Mouse (Mus musculus): Measurements from ENCODE around the gene Tbc1d9b.
"Not testable (repeated sequence)": the region's sequence is repeated elsewhere in the genome, so short reads cannot be mapped to it uniquely, and the experiment has no call there.

Tbc1d9b gene

GRCm38 (mm10) chr11:50130811-50131766 lies at the start of gene Tbc1d9b:
Gene Tbc1d9b (plus strand): TSS chr11:50131396.
- no peak for DNase-seq (ENCODE audit: extremely low read depth, low read depth, low spot score)

DNA sequence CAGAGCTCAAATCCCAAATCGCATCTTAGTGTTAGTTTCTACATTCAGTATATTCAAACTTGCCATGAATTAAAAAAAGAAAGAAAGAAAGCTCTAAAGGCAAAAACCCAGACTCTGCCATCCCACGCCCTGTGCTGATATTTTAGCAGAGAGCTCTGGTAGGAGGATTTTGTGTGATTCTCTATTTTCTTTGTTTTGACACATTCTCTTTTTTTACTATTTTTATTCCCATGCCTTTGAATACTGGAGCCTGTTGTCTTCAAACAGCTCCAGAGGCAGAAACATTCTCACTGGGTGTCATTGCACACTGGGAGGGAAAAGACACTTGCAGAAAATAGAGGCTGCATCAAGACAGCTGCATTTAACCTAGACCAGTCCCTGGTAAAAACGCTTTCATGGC lies 45.0 kb upstream of the Tbc1d9b start:
- DNase-seq (ENCODE audit: extremely low read depth, low read depth, low spot score): no peak

- no peak for DNase-seq (ENCODE audit: extremely low read depth, low read depth, low spot score)
These were observed 41.4 kb upstream of the Tbc1d9b start for GRCm38 (mm10) chr11:50089840-50090239.

- no peak for DNase-seq (ENCODE audit: extremely low read depth, low read depth, low spot score)
These were observed 40.1 kb upstream of the Tbc1d9b start for GRCm38 (mm10) chr11:50090982-50091675.

GRCm38 (mm10) chr11:50091681-50092080 lies 39.5 kb upstream of the Tbc1d9b start:
- no peak for DNase-seq (ENCODE audit: extremely low read depth, low read depth, low spot score)

- no peak for DNase-seq (ENCODE audit: extremely low read depth, low read depth, low spot score)
These were observed 35.5 kb upstream of the Tbc1d9b start for GRCm38 (mm10) chr11:50095661-50096060.

DNA sequence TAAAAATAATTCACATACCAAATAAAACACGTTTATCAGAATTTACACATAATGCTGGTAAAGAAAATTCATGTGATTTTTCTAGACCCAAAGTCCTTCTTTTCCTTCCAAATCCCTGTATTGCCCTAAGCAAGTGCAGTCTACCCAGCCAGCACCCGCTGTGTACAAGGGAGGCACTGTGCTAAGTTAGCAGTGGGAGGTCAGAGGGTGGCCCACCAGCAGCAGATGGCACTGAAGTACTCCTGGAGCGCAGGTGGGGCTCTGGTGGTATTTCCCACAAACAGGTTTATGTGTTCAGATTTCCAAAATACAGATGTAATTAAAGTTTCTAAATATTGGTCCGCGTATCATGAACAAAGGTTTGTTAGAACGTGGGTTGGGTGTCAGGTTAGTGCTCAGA lies 34.1 kb upstream of the Tbc1d9b start:
- DNase-seq (ENCODE audit: extremely low read depth, low read depth, low spot score): no peak

GRCm38 (mm10) chr11:50098961-50099481 lies 32.2 kb upstream of the Tbc1d9b start:
- no peak for DNase-seq (ENCODE audit: extremely low read depth, low read depth, low spot score)

DNA sequence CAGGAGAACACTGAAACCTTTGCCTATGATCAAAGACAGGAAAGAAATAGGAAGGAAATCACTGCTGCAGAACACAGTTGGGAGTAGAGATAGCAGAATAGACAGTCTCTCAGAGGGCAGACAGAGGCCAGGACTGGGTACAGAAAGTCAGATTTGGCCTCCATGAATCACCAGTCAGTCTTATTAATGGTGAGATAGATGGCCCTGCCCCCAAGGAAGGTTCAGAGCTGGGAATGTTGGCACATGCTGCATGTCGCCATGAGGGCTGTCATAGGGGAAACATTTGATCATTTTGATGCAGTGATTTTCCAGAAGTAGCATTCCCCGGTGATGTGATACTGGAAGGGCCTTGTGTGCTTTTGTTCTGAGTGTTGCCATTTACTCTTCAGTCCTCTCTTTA lies 31.5 kb upstream of the Tbc1d9b start:
- DNase-seq (ENCODE audit: extremely low read depth, low read depth, low spot score): no peak

DNA sequence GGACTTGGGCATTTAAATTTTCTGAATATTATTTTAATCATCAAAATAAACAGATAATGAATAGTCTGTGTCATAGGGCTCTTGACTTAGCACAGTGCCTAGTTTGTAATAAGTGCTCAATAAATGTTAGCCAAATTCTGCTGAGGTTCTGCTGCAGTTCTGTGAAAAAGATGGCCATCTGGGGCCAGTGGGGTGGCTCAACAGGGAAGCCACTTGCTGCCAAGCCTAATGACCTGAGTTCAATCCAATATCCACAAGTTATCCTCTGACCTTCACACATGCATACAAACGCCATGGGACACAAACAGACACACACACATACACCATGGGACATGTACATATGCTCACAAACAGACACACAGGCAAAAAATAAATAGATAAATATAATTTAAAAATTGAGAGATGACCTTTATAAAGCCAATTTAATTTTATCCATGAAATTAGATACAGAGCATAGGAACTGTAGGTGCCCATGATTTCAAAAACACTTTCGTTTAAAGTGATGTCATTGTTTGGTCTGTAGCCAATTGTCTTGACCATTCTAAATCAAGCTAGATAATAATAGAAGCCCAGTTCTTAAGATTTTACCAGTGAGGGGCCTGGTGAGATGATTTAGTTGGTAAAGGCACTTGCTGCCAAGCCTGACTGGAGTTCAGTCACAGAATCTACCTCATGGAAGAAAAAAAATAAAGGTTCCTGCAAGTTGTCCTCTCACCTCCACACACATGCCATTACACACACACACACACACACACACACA lies 30.5 kb upstream of the Tbc1d9b start:
- no peak for DNase-seq (ENCODE audit: extremely low read depth, low read depth, low spot score)

DNA sequence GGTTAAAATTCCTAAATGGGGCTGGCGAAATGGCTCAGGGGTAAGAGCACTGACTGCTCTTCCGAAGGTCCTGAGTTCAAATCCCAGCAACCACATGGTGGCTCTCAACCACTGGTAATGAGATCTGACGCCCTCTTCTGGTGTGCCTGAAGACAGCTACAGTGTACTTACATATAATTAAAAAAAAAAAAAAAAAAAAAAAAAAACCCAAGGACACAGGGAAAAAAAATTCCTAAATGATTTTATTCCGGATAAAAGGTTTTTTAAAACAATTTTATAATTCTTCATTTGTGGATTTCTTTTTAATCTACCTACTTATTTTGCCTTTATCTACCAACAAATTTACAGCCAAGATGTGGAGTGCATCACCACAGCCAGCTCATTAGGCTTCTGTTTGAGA lies 29.2 kb upstream of the Tbc1d9b start:
- DNase-seq (ENCODE audit: extremely low read depth, low read depth, low spot score): not testable (repeated sequence)

GRCm38 (mm10) chr11:50104016-50104415 lies 27.2 kb upstream of the Tbc1d9b start:
- DNase-seq (ENCODE audit: extremely low read depth, low read depth, low spot score): no peak

DNA sequence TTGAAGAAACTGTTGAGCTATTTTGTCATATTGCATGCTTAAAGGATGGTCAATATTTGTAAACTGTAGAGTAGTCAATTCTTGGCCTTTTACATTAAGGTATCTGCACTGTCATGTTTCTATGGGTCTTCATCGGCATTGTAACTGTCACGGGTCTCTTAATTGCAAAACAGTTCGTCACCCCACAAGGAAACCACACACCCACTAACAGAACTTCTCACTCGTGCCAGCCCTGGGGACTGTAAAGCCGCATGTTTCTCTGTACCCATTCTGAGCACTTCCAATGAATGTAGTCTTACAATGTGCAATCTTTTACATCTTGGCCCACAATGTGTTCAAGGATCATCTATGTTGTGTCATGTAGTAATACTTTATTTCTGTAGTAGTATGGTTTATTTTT lies 26.0 kb upstream of the Tbc1d9b start:
- DNase-seq (ENCODE audit: extremely low read depth, low read depth, low spot score): no peak

- DNase-seq (ENCODE audit: extremely low read depth, low read depth, low spot score): no peak
These were observed 25.2 kb upstream of the Tbc1d9b start for GRCm38 (mm10) chr11:50106024-50106423.

- no peak for DNase-seq (ENCODE audit: extremely low read depth, low read depth, low spot score)
These were observed 22.4 kb upstream of the Tbc1d9b start for GRCm38 (mm10) chr11:50108823-50109244.

DNA sequence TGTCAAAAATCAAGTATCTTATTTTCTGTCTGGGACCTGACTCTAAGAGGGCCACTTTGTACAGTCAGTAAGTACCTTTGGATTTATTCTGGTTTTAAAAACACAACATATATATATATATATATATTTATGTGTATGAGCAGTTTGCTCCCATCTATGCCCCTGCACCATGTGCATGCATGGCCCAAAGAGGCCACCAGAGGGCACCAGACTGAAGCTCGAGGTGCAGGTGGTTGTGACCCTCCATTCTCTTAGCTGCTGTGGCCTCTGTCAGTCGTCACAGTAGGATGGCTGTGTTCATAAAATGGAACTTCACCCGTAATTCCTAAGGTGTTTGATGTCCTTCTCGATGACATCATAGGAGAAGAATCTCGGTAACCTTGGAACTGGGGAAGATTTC lies 16.9 kb upstream of the Tbc1d9b start:
- DNase-seq (ENCODE audit: extremely low read depth, low read depth, low spot score): no peak

DNA sequence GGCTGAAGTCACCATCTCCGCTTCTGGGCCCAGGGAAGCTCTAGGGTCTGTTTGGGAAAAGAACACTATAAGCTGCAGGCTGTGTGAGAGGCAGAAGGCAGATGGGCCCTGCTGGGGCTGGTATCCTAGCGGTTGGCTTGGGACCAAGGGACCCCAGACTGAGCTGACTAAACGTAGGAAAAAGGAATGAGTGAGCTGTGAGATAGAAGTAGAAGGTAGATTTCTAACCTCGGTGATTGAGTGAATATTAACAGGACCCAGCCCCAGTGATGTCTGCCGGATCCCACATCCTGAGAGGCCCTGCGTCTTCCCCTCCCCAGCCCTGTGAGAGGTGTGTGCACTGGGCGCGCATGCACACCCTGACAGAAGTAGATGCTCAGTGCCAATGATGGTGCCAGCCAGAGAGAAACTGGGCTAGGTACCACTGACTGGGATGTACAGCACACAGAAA lies 8.5 kb upstream of the Tbc1d9b start:
- no peak for DNase-seq (ENCODE audit: extremely low read depth, low read depth, low spot score)

GRCm38 (mm10) chr11:50127781-50128180 lies 3.4 kb upstream of the Tbc1d9b start:
- no peak for DNase-seq (ENCODE audit: extremely low read depth, low read depth, low spot score)

DNA sequence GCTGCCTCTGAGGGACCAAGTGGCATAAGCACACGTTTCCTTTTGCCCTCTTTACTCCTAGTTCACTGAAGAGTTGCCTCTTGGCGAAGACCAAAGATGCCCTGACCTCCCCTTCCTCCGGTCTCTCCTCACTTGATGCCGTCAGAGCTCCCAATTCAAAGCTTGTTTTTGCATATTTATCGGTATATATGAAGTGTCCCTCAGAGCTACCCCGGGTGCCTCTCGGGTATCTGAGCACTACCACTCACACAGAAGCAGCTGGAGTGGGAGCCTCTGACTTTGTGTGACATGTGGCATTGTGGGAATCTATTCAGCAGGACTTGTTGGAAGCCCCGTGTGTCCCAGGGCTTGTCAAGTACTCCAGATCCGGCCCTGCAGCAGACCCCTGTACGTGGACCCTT lies 605 bp downstream of the Tbc1d9b start:
- DNase-seq (ENCODE audit: extremely low read depth, low read depth, low spot score): no peak

DNA sequence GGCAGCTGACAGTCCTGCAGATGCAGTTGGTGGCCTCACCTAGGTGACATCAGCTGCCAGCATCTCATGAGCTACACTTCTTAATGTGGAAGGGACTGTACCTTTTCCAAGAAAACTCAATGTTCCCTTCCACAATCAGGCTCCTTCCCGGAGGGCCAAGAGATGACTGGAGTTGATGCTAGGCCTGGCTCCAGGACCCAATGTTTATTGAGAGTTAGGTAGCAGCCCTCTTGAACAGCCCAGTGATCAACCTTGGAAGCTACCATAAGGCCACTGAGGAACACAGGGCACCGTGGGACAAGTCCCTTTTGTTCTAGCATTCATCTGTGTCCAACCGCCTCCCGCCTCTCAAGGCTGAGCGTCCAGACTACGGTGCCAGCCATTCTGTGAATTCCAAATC lies 1.1 kb downstream of the Tbc1d9b start:
- DNase-seq (ENCODE audit: extremely low read depth, low read depth, low spot score): no peak
